Mouse (Mus musculus) embryonic facial prominence, embryonic 11.5 days (tissue): ENCODE measurements at regions not wholly inside any gene's neighbourhood (a gene's known extent, or its start where the extent isn't known, plus 50 kb on each side); places are given as distances from the start of the nearest gene placed in this dataset.

Source experiments
- ATAC-seq: fragments of 200-750 bp; cut with Nextera tagmentation; replicated peaks from 2 replicates; pipeline ENCODE4 v1.8.0; 2017; ENCODE audit warnings: low read depth; ENCODE audit not compliant: insufficient number of reproducible peaks, low FRiP score, low TSS enrichment
- DNase-seq: peaks from one replicate; pipeline ENCODE4 v3.0.0-alpha.2; 2015; ENCODE audit warnings: low spot score
- H3K27ac ChIP-seq: fragments of 300-500 bp; sonication (generic); replicated peaks from 2 replicates; pipeline ENCODE4 v1.5.1; 2014; ENCODE audit warnings: mild to moderate bottlenecking, low read depth, low read length, control low read depth
- H3K27me3 ChIP-seq: fragments of 300-500 bp; sonication (generic); 2 replicates; pipeline ENCODE4 v1.6.1; 2014; ENCODE audit warnings: mild to moderate bottlenecking, low read length, moderate library complexity, mixed read lengths; ENCODE audit not compliant: control insufficient read depth, insufficient read depth
- H3K36me3 ChIP-seq: fragments of 300-500 bp; sonication (generic); replicated peaks from 2 replicates; pipeline ENCODE4 v1.6.1; 2014; ENCODE audit warnings: low read depth, mild to moderate bottlenecking, low read length, moderate library complexity, mixed read lengths; ENCODE audit not compliant: control insufficient read depth, insufficient read depth
- H3K4me1 ChIP-seq: fragments of 300-500 bp; sonication (generic); 2 replicates; pipeline ENCODE4 v1.6.1; 2014; ENCODE audit warnings: low read length, mixed read lengths; ENCODE audit not compliant: control insufficient read depth, insufficient read depth
- H3K4me2 ChIP-seq: fragments of 300-500 bp; sonication (generic); 2 replicates; pipeline ENCODE4 v1.6.1; 2014; ENCODE audit warnings: low read depth, mild to moderate bottlenecking, control low read depth, low read length, moderate library complexity
- H3K4me3 ChIP-seq: fragments of 300-500 bp; sonication (generic); 2 replicates; pipeline ENCODE4 v1.5.1; 2014; ENCODE audit warnings: low read depth, low read length, control low read depth
- H3K9ac ChIP-seq: fragments of 300-500 bp; sonication (generic); replicated peaks from 2 replicates; pipeline ENCODE4 v1.6.1; 2014; ENCODE audit warnings: mild to moderate bottlenecking, control low read depth, low read length
- H3K9me3 ChIP-seq: fragments of 300-500 bp; sonication (generic); replicated peaks from 2 replicates; pipeline ENCODE4 v1.6.1; 2016; ENCODE audit warnings: mild to moderate bottlenecking, low read length, inconsistent platforms, mixed read lengths; ENCODE audit not compliant: control insufficient read depth
- WGBS: fragments of 180-500 bp; shearing (Covaris S2); extraction: QIAGEN DNeasy Blood & Tissue Kit; methylation state at CpG from one replicate; pipeline ENCODE4 v1.1.7; 2014; 5-methylcytosine and 5-hydroxymethylcytosine counted together

- DNase-seq: no peak
- Histone ChIP-seq H3K4me3 (no peak overlapping the region), H3K36me3 (no peaks in the 10 kb centered on the region), H3K4me2 (no peak overlapping the region), H3K27ac (no peak overlapping the region), H3K27me3 (no peaks in the 10 kb centered on the region), H3K9ac (no peak overlapping the region), H3K4me1 (no peaks in the 10 kb centered on the region), H3K9me3 (no peaks in the 10 kb centered on the region)
- 96% methylated on average over 1 of the region's 1 CpGs for WGBS
- no peak for ATAC-seq
These were observed 190.1 kb upstream of the Tnp1 start for GRCm38 (mm10) chr1:73205788-73206187.

- no peaks in the 10 kb centered on the region for H3K36me3 ChIP-seq
- no peak for ATAC-seq
- WGBS: 65% methylated on average over 2 of the region's 2 CpGs
These were observed 184.4 kb upstream of the Tnp1 start for GRCm38 (mm10) chr1:73200112-73200511.

GRCm38 (mm10) chr1:73190832-73191231 is 175.1 kb upstream of the Tnp1 start:
- Histone ChIP-seq H3K9ac (no peak overlapping the region), H3K36me3 (no peaks in the 10 kb centered on the region), H3K27ac (no peak overlapping the region), H3K4me2 (no peak overlapping the region), H3K27me3 (no peaks in the 10 kb centered on the region), H3K4me3 (no peak overlapping the region), H3K9me3 (no peaks in the 10 kb centered on the region), H3K4me1 (no peaks in the 10 kb centered on the region)
- no peak for DNase-seq
- WGBS: 89% methylated on average over 5 of the region's 5 CpGs
- ATAC-seq: no peak

More at GRCm38 (mm10) chr1:73200112-73200511, 184.4 kb upstream of the Tnp1 start:
- no peak for DNase-seq
- H3K27ac ChIP-seq: no peak overlapping the region
- H3K4me2 ChIP-seq: no peak overlapping the region
- H3K9me3 ChIP-seq: no peaks in the 10 kb centered on the region
- no peaks in the 10 kb centered on the region for H3K27me3 ChIP-seq
- H3K4me3 ChIP-seq: no peak overlapping the region
- no peak overlapping the region for H3K9ac ChIP-seq
- H3K4me1 ChIP-seq: no peaks in the 10 kb centered on the region

- Histone ChIP-seq H3K4me1 (no peaks in the 10 kb centered on the region), H3K27me3 (no peaks in the 10 kb centered on the region), H3K9me3 (no peaks in the 10 kb centered on the region), H3K9ac (no peak overlapping the region), H3K4me2 (no peak overlapping the region), H3K4me3 (no peak overlapping the region), H3K27ac (no peak overlapping the region), H3K36me3 (no peaks in the 10 kb centered on the region)
- WGBS: 58% methylated on average over 2 of the region's 2 CpGs
- ATAC-seq: no peak
- no peak for DNase-seq
These were observed 173.1 kb upstream of the Tnp1 start for GRCm38 (mm10) chr1:73188796-73189195.

GRCm38 (mm10) chr1:73184477-73184876 is 168.8 kb upstream of the Tnp1 start:
- 78% methylated on average over 6 of the region's 6 CpGs for WGBS
- no peaks in the 10 kb centered on the region for H3K36me3 ChIP-seq
- H3K9ac ChIP-seq: no peak overlapping the region
- H3K9me3 ChIP-seq: no peaks in the 10 kb centered on the region
- no peak overlapping the region for H3K27ac ChIP-seq
- ATAC-seq (no peak), DNase-seq (no peak)
- H3K27me3 ChIP-seq: no peaks in the 10 kb centered on the region
- no peaks in the 10 kb centered on the region for H3K4me1 ChIP-seq
- no peak overlapping the region for H3K4me2 ChIP-seq
- H3K4me3 ChIP-seq: no peak overlapping the region

- no peak overlapping the region for H3K27ac ChIP-seq
- H3K4me2 ChIP-seq: no peak overlapping the region
- H3K4me3 ChIP-seq: no peak overlapping the region
- no peaks in the 10 kb centered on the region for H3K27me3 ChIP-seq
- H3K9me3 ChIP-seq: no peaks in the 10 kb centered on the region
- no peaks in the 10 kb centered on the region for H3K36me3 ChIP-seq
- DNase-seq: no peak
- no peak overlapping the region for H3K9ac ChIP-seq
- no peaks in the 10 kb centered on the region for H3K4me1 ChIP-seq
- 77% methylated on average over 3 of the region's 3 CpGs for WGBS
- no peak for ATAC-seq
These were observed 163.1 kb upstream of the Tnp1 start for GRCm38 (mm10) chr1:73178810-73179209.

- 95% methylated on average over 3 of the region's 3 CpGs for WGBS
- no peak overlapping the region for H3K9ac ChIP-seq
These were observed 161.4 kb upstream of the Tnp1 start for GRCm38 (mm10) chr1:73177076-73177475.

GRCm38 (mm10) chr1:73170668-73171008 is 154.9 kb upstream of the Tnp1 start:
- WGBS: 45% methylated on average over 3 of the region's 3 CpGs
- Histone ChIP-seq H3K27ac (no peak overlapping the region), H3K4me1 (no peaks in the 10 kb centered on the region; the same call in 1 of the 2 replicates), H3K9me3 (no peaks in the 10 kb centered on the region), H3K27me3 (no peaks in the 10 kb centered on the region), H3K4me3 (no peak overlapping the region), H3K4me2 (no peak overlapping the region), H3K36me3 (no peaks in the 10 kb centered on the region), H3K9ac (no peak overlapping the region)
- DNase-seq (peak; percentile 74), ATAC-seq (peak; percentile 76; the same call in 1 of the 2 replicates)

More at GRCm38 (mm10) chr1:73177076-73177475, 161.4 kb upstream of the Tnp1 start:
- Histone ChIP-seq H3K4me2 (no peak overlapping the region), H3K27ac (no peak overlapping the region), H3K27me3 (no peaks in the 10 kb centered on the region), H3K4me1 (no peaks in the 10 kb centered on the region), H3K4me3 (no peak overlapping the region), H3K36me3 (no peaks in the 10 kb centered on the region), H3K9me3 (no peaks in the 10 kb centered on the region)
- no peak for ATAC-seq
- no peak for DNase-seq
